Mouse (Mus musculus) adrenal gland, adult 10 weeks (tissue): ENCODE measurements around the gene Hsd3b4. TPM values are rescaled to one million over a fixed set of nuclear protein-coding genes. Genes with fewer than 3 reads are reported as not detected.

Experiments
- polyA plus RNA-seq: library from polyadenylated mRNA; stranded (reverse); fragments of 350-450 nt; fragmentation: Illumina TruSeq; extraction: RNeasy Lipid Tissue Mini Kit (QIAGEN cat#74804); gene quantifications from one replicate; pipeline ENCODE4 v1.2.3, GENCODE M21; 2014; ENCODE audit warnings: low read depth, low replicate concordance

The Hsd3b4 gene
- polyA plus RNA-seq = not detected

GRCm38 (mm10) chr3:98510414-98510813 is at the start of gene Hsd3b4:
Hsd3b4 (minus strand) TSS chr3:98510514.

GRCm38 (mm10) chr3:98457026-98457425 is 53.3 kb downstream of the Hsd3b4 start, which contains the start of gene Gm4450:
Gm4450 (minus strand) TSS chr3:98457126.

Other genes starting within 250 kb of the Hsd3b4 start
- gene Hmgcs2, start 230.1 kb downstream of the Hsd3b4 start, polyA plus RNA-seq = 4.5 TPM
- 3.9 TPM for gene Phgdh, start 170.5 kb downstream of the Hsd3b4 start, polyA plus RNA-seq
- 7.0 TPM for gene Zfp697, start 128.1 kb downstream of the Hsd3b4 start, polyA plus RNA-seq
- not detected for gene Gm4450, start 53.4 kb downstream of the Hsd3b4 start, polyA plus RNA-seq
- gene Gm10681, start 78.3 kb upstream of the Hsd3b4 start, polyA plus RNA-seq = not detected
- gene Hsd3b5, start 119.7 kb upstream of the Hsd3b4 start, polyA plus RNA-seq = not detected
- gene Hsd3b2, start 214.0 kb upstream of the Hsd3b4 start, polyA plus RNA-seq = not detected